Mouse (Mus musculus): ENCODE results near the gene Gm11559.
"Not testable (repeated sequence)": the region's sequence is repeated elsewhere in the genome, so short reads cannot be mapped to it uniquely, and the experiment has no call there.

Gm11559 gene

GRCm38 (mm10) chr11:99864176-99864575, at the start of gene Gm11559:
Gene Gm11559, plus strand, starts transcription at chr11:99864476.
- DNase-seq (ENCODE audit: low spot score): not testable (repeated sequence)

GRCm38 (mm10) chr11:99815566-99815965, 48.7 kb upstream of the Gm11559 start, which contains the start of gene Gm11564:
Gene Gm11564, minus strand, starts transcription at chr11:99815666.
- not testable (repeated sequence) for DNase-seq (ENCODE audit: low spot score)

- DNase-seq (ENCODE audit: low spot score): no peak
Measured at GRCm38 (mm10) chr11:99837966-99838365, 26.3 kb upstream of the Gm11559 start, which contains the start of gene 2300003K06Rik. Gene 2300003K06Rik, minus strand, starts transcription at chr11:99838066.

GRCm38 (mm10) chr11:99842185-99842584, 22.1 kb upstream of the Gm11559 start:
- DNase-seq (ENCODE audit: low spot score): no peak

- no peak for DNase-seq (ENCODE audit: low spot score)
Measured at GRCm38 (mm10) chr11:99846746-99847145, 17.5 kb upstream of the Gm11559 start.

- no peak for DNase-seq (ENCODE audit: low spot score)
Measured at GRCm38 (mm10) chr11:99851508-99851907, 12.8 kb upstream of the Gm11559 start, which contains the start of gene Krtap4-16. Gene Krtap4-16, minus strand, starts transcription at chr11:99851608.

GRCm38 (mm10) chr11:99854121-99854520, 10.2 kb upstream of the Gm11559 start:
- peak; percentile 52 for DNase-seq (ENCODE audit: low spot score)

GRCm38 (mm10) chr11:99857617-99858016, 6.7 kb upstream of the Gm11559 start, which contains the start of gene Gm11568:
Gene Gm11568, plus strand, starts transcription at chr11:99857917.
- no peak for DNase-seq (ENCODE audit: low spot score)

GRCm38 (mm10) chr11:99858761-99859160, 5.5 kb upstream of the Gm11559 start:
- no peak for DNase-seq (ENCODE audit: low spot score)

GRCm38 (mm10) chr11:99873089-99873488, 8.8 kb downstream of the Gm11559 start, which contains the start of gene Krtap9-1:
Gene Krtap9-1, plus strand, starts transcription at chr11:99873389.
- not testable (repeated sequence) for DNase-seq (ENCODE audit: low spot score)

- DNase-seq (ENCODE audit: low spot score): not testable (repeated sequence)
Measured at GRCm38 (mm10) chr11:99878887-99879286, 14.6 kb downstream of the Gm11559 start, which contains the start of gene Gm11567. Gene Gm11567, plus strand, starts transcription at chr11:99879187.

GRCm38 (mm10) chr11:99907620-99908019, 43.3 kb downstream of the Gm11559 start, which contains the start of gene Krtap31-1:
Gene Krtap31-1, plus strand, starts transcription at chr11:99907920.
- no peak for DNase-seq (ENCODE audit: low spot score)

- DNase-seq (ENCODE audit: low spot score): no peak
Measured at GRCm38 (mm10) chr11:99914451-99914850, 50.2 kb downstream of the Gm11559 start, which contains the start of gene Gm11565. Gene Gm11565, plus strand, starts transcription at chr11:99914751.

Data from retina, embryonic 14.5 days (tissue).